Mouse (Mus musculus): ENCODE data around the gene Olfr281. TPM values are rescaled to one million over a fixed set of nuclear protein-coding genes. Genes with fewer than 3 reads are reported as not detected.

Olfr281 gene
- polyA plus RNA-seq, 1 experiment from 2014 or later, result not detected

- Histone ChIP-seq H3K9me3 (replicated peaks) (no peaks in the 10 kb centered on the region; the same call in 1 of the 2 replicates), H3K36me3 (no peaks in the 10 kb centered on the region), H3K4me1 (no peaks in the 10 kb centered on the region), H3K4me3 (no peak within 1 kb of the TSS), H3K9ac (no peak within 1 kb of the TSS), H3K27me3 (replicated peaks) (0 out of 2 replicates have a peak, but pooled peaks cover 4% of the 10 kb centered on the region), H3K4me2 (no peak within 1 kb of the TSS), H3K27ac (no peak within 1 kb of the TSS)
- ATAC-seq, result no peak
- 27% methylated on average over 4 of the region's 4 CpGs for WGBS (ENCODE audit: insufficient replicate concordance)
Observed at GRCm38 (mm10) chr15:98492102-98492501, 39.7 kb downstream of the Olfr281 start, which contains the start of gene Olfr279. Olfr279 (plus strand) TSS chr15:98492402.

DNA sequence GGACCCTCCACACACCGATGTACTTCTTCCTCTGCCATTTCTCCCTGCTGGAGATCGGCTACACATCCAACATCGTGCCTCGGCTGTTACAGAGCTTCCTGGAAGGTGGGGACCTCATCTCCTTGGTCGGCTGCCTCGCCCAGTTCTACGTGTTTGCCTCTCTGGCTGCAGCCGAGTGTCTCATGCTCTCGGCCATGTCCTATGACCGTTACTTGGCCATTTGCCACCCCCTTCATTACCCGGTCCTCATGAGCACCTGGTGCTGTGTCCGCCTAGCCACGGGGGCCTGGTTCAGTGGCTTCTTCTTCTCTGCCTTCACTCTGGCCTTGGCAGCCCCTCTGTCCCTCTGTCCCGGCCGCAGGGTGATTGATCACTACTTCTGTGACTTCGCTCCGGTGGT lies 45.2 kb downstream of the Olfr281 start:
- 0 out of 2 replicates have a peak, but pooled peaks cover 4% of the 10 kb centered on the region for H3K27me3 ChIP-seq (replicated peaks)
- 70% methylated on average over 17 of the region's 17 CpGs for WGBS (ENCODE audit: insufficient replicate concordance)

DNA sequence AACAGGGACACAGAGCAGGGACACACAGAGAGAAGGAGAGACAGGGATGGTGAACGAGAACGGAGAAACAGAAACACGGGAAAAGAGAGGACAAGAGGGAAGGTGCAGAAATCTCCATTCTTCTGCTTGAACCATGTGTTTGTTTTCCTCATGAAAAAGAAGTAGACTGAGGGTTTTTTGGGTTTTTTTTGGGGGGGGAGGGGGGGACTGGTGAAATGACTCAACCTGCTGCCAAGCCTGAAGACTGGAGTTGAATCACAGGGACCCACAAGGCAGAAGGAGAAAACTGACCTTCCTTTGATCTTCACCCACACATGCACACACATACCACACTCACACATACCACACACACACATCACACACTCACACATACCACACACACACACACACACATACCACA lies 50.9 kb downstream of the Olfr281 start:
- Histone ChIP-seq H3K4me1 (no peaks in the 10 kb centered on the region), H3K27ac (no peak overlapping the region), H3K4me2 (no peak overlapping the region), H3K9ac (no peak overlapping the region), H3K4me3 (no peak overlapping the region), H3K36me3 (no peaks in the 10 kb centered on the region), H3K9me3 (replicated peaks) (no peaks in the 10 kb centered on the region), H3K27me3 (replicated peaks) (peaks cover 18% of the 10 kb centered on the region; the same call in 1 of the 2 replicates)
- 64% methylated on average over 3 of the region's 3 CpGs for WGBS (ENCODE audit: insufficient replicate concordance)
- ATAC-seq, result no peak

More for the DNA sequence above, 45.2 kb downstream of the Olfr281 start:
- ATAC-seq, result no peak
- no peaks in the 10 kb centered on the region for H3K9me3 ChIP-seq (replicated peaks)
- no peak overlapping the region for H3K4me2 ChIP-seq
- H3K36me3 ChIP-seq, result no peaks in the 10 kb centered on the region
- no peak overlapping the region for H3K27ac ChIP-seq
- H3K4me3 ChIP-seq, result no peak overlapping the region
- no peak overlapping the region for H3K9ac ChIP-seq
- H3K4me1 ChIP-seq, result no peaks in the 10 kb centered on the region

DNA sequence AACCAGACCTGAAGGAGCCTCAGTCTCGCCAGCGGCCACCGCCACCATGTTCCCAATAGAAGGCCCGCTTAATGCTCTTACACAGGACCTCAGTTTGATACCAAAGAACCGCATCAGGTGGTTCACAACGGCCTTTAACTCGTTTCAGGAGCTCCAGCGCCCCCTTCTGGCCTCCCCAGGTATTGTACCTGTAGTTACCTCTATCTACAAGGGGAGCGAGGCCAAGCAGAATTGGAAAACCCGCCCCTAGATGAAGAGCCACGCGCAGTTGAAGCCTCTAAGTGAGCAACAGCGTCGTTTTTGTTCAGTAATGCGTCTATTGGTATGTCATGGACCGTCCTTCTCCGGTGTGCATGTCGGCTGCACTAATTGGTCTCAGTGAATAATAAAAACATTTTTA lies 52.1 kb downstream of the Olfr281 start:
- Histone ChIP-seq H3K9ac (no peak overlapping the region), H3K9me3 (replicated peaks) (no peaks in the 10 kb centered on the region), H3K4me3 (no peak overlapping the region), H3K4me2 (no peak overlapping the region), H3K27me3 (replicated peaks) (peaks cover 20% of the 10 kb centered on the region; the same call in 1 of the 2 replicates), H3K27ac (no peak overlapping the region), H3K4me1 (no peaks in the 10 kb centered on the region), H3K36me3 (no peaks in the 10 kb centered on the region)
- 12% methylated on average over 18 of the region's 18 CpGs for WGBS (ENCODE audit: insufficient replicate concordance)
- ATAC-seq, result no peak

- no peak for ATAC-seq
- 42% methylated on average over 9 of the region's 9 CpGs for WGBS (ENCODE audit: insufficient replicate concordance)
- Histone ChIP-seq H3K27ac (no peak overlapping the region), H3K27me3 (replicated peaks) (peaks cover 20% of the 10 kb centered on the region; the same call in 1 of the 2 replicates), H3K4me2 (no peak overlapping the region), H3K36me3 (no peaks in the 10 kb centered on the region), H3K4me1 (peaks cover 9% of the 10 kb centered on the region; the same call in 1 of the 2 replicates), H3K9me3 (replicated peaks) (no peaks in the 10 kb centered on the region), H3K4me3 (no peak overlapping the region), H3K9ac (no peak overlapping the region)
Observed at GRCm38 (mm10) chr15:98506253-98506957, 54.0 kb downstream of the Olfr281 start.

- Histone ChIP-seq H3K9ac (no peak overlapping the region), H3K36me3 (no peaks in the 10 kb centered on the region), H3K4me3 (no peak overlapping the region), H3K27me3 (replicated peaks) (peaks cover 20% of the 10 kb centered on the region; the same call in 1 of the 2 replicates), H3K4me2 (no peak overlapping the region), H3K27ac (no peak overlapping the region), H3K4me1 (peaks cover 16% of the 10 kb centered on the region; the same call in 1 of the 2 replicates), H3K9me3 (replicated peaks) (no peaks in the 10 kb centered on the region)
- 78% methylated on average over 6 of the region's 6 CpGs for WGBS (ENCODE audit: insufficient replicate concordance)
- no peak for ATAC-seq
Observed at GRCm38 (mm10) chr15:98507321-98507720, 54.9 kb downstream of the Olfr281 start.

GRCm38 (mm10) chr15:98509387-98509786 lies 57.0 kb downstream of the Olfr281 start:
- 36% methylated on average over 2 of the region's 2 CpGs for WGBS (ENCODE audit: insufficient replicate concordance)
- H3K27ac ChIP-seq, result no peak overlapping the region
- no peak for ATAC-seq

More at GRCm38 (mm10) chr15:98509387-98509786, 57.0 kb downstream of the Olfr281 start:
- Histone ChIP-seq H3K4me1 (peaks cover 25% of the 10 kb centered on the region; the same call in 1 of the 2 replicates), H3K4me3 (no peak overlapping the region), H3K9ac (no peak overlapping the region), H3K36me3 (no peaks in the 10 kb centered on the region), H3K9me3 (replicated peaks) (no peaks in the 10 kb centered on the region), H3K4me2 (no peak overlapping the region), H3K27me3 (replicated peaks) (peaks cover 16% of the 10 kb centered on the region; the same call in 1 of the 2 replicates)

Other genes starting within 250 kb of the Olfr281 start
- not detected in 2 replicates for gene Gm44579, start 231.6 kb upstream of the Olfr281 start, polyA plus RNA-seq (2016; fragmentation: Nextera tagmentation; extraction: Ambion mirVana)
- gene Olfr287, start 231.5 kb upstream of the Olfr281 start, polyA plus RNA-seq (2016; fragmentation: Nextera tagmentation; extraction: Ambion mirVana), result not detected in 2 replicates
- gene Olfr286, start 218.1 kb upstream of the Olfr281 start, polyA plus RNA-seq (2016; fragmentation: Nextera tagmentation; extraction: Ambion mirVana), result not detected in 2 replicates
- gene H1fnt, start 195.3 kb upstream of the Olfr281 start, polyA plus RNA-seq (2016; fragmentation: Nextera tagmentation; extraction: Ambion mirVana), result not detected in 2 replicates
- 0.20 TPM in 1 of 2 replicates, not detected in the other for gene Zfp641, start 156.4 kb upstream of the Olfr281 start, polyA plus RNA-seq (2016; fragmentation: Nextera tagmentation; extraction: Ambion mirVana)
- gene Olfr285, start 135.2 kb upstream of the Olfr281 start, polyA plus RNA-seq (2016; fragmentation: Nextera tagmentation; extraction: Ambion mirVana), result not detected in 2 replicates
- not detected in 2 replicates for gene Olfr284, start 111.6 kb upstream of the Olfr281 start, polyA plus RNA-seq (2016; fragmentation: Nextera tagmentation; extraction: Ambion mirVana)
- not detected in 2 replicates for gene Olfr283, start 71.6 kb upstream of the Olfr281 start, polyA plus RNA-seq (2016; fragmentation: Nextera tagmentation; extraction: Ambion mirVana)
- gene Olfr282, start 21.4 kb upstream of the Olfr281 start, polyA plus RNA-seq (2016; fragmentation: Nextera tagmentation; extraction: Ambion mirVana), result not detected in 2 replicates
- not detected in 2 replicates for gene OR5BS1P, start 17.3 kb downstream of the Olfr281 start, polyA plus RNA-seq (2016; fragmentation: Nextera tagmentation; extraction: Ambion mirVana)
- gene Lalba, start 30.1 kb downstream of the Olfr281 start, polyA plus RNA-seq (2016; fragmentation: Nextera tagmentation; extraction: Ambion mirVana), result not detected in 2 replicates
- not detected in 2 replicates for gene Olfr279, start 39.8 kb downstream of the Olfr281 start, polyA plus RNA-seq (2016; fragmentation: Nextera tagmentation; extraction: Ambion mirVana)
- gene Kansl2, start 81.7 kb downstream of the Olfr281 start, polyA plus RNA-seq (2016; fragmentation: Nextera tagmentation; extraction: Ambion mirVana), result 78.4 and 78.5 TPM in 2 replicates
- gene Ccnt1, start 118.3 kb downstream of the Olfr281 start, polyA plus RNA-seq (2016; fragmentation: Nextera tagmentation; extraction: Ambion mirVana), result 34.4 and 35.5 TPM in 2 replicates
- gene 4930415O20Rik, start 118.4 kb downstream of the Olfr281 start, polyA plus RNA-seq (2016; fragmentation: Nextera tagmentation; extraction: Ambion mirVana), result not detected in 2 replicates
- 9.7 and 10.2 TPM in 2 replicates for gene Adcy6, start 157.5 kb downstream of the Olfr281 start, polyA plus RNA-seq (2016; fragmentation: Nextera tagmentation; extraction: Ambion mirVana)
- 3.8 and 4.9 TPM in 2 replicates for gene Cacnb3, start 178.3 kb downstream of the Olfr281 start, polyA plus RNA-seq (2016; fragmentation: Nextera tagmentation; extraction: Ambion mirVana)
- gene Ddx23, start 210.3 kb downstream of the Olfr281 start, polyA plus RNA-seq (2016; fragmentation: Nextera tagmentation; extraction: Ambion mirVana), result 15.9 and 16.2 TPM in 2 replicates
- 0.30 and 0.50 TPM in 2 replicates for gene Rnd1, start 224.9 kb downstream of the Olfr281 start, polyA plus RNA-seq (2016; fragmentation: Nextera tagmentation; extraction: Ambion mirVana)